Mouse (Mus musculus) limb, embryonic 14.5 days (tissue): ENCODE measurements around the gene Mrpl2. TPM values are rescaled to one million over a fixed set of nuclear protein-coding genes. Genes with fewer than 3 reads are reported as not detected.
A peak's percentile ranks its signal among the peaks of the same experiment; 100 is the strongest.

ENCODE experiments used
- ATAC-seq: fragments of 200-750 bp; cut with Nextera tagmentation; 2 replicates; pipeline ENCODE4 v1.8.0; 2017; ENCODE audit warnings: low read depth, moderate number of reproducible peaks, moderate TSS enrichment; ENCODE audit not compliant: low FRiP score
- DNase-seq: peaks from one replicate; pipeline ENCODE4 v3.0.0-alpha.2; 2015; ENCODE audit warnings: low spot score
- H3K27ac ChIP-seq: fragments of 300-500 bp; sonication (generic); replicated peaks from 2 replicates; pipeline ENCODE4 v1.5.1; 2014; ENCODE audit warnings: low read depth, mild to moderate bottlenecking, low read length, moderate library complexity, mixed read lengths
- H3K27me3 ChIP-seq: fragments of 300-500 bp; sonication (generic); 2 replicates; pipeline ENCODE4 v1.6.1; 2014; ENCODE audit warnings: low read length, mixed read lengths; ENCODE audit not compliant: control insufficient read depth, insufficient read depth
- H3K36me3 ChIP-seq: fragments of 300-500 bp; sonication (generic); 2 replicates; pipeline ENCODE4 v1.6.1; 2014; ENCODE audit warnings: mild to moderate bottlenecking, low read length, moderate library complexity, mixed read lengths; ENCODE audit not compliant: control insufficient read depth, insufficient read depth
- H3K4me1 ChIP-seq: fragments of 300-500 bp; sonication (generic); 2 replicates; pipeline ENCODE4 v1.6.1; 2014; ENCODE audit warnings: antibody characterized with exemption, low read length, mixed read lengths; ENCODE audit not compliant: control insufficient read depth, insufficient read depth
- H3K4me2 ChIP-seq: fragments of 300-500 bp; sonication (generic); replicated peaks from 2 replicates; pipeline ENCODE4 v1.6.1; 2014; ENCODE audit warnings: low read depth, mild to moderate bottlenecking, low read length, moderate library complexity; ENCODE audit not compliant: severe bottlenecking
- H3K4me3 ChIP-seq: fragments of 300-500 bp; sonication (generic); replicated peaks from 2 replicates; pipeline ENCODE4 v1.5.1; 2014; ENCODE audit warnings: low read length
- H3K9ac ChIP-seq: fragments of 300-500 bp; sonication (generic); 2 replicates; pipeline ENCODE4 v1.6.1; 2014; ENCODE audit warnings: mild to moderate bottlenecking, low read depth, low read length, moderate library complexity; ENCODE audit not compliant: severe bottlenecking
- H3K9me3 ChIP-seq: fragments of 300-500 bp; sonication (generic); 2 replicates; pipeline ENCODE4 v1.6.1; 2016; ENCODE audit warnings: low read length; ENCODE audit not compliant: control insufficient read depth
- POLR2A ChIP-seq: fragments of 200-500 bp; IDR thresholded peaks from 2 replicates; pipeline ENCODE4 v1.8.0; 2012; ENCODE audit warnings: inconsistent platforms, mild to moderate bottlenecking, moderate library complexity, borderline replicate concordance; ENCODE audit not compliant: insufficient read depth, insufficient read length; ENCODE audit errors: extremely low read depth
- WGBS: fragments of 180-500 bp; shearing (Covaris S2); extraction: QIAGEN DNeasy Blood & Tissue Kit; methylation state at CpG from one replicate; pipeline ENCODE4 v1.1.7; 2014; 5-methylcytosine and 5-hydroxymethylcytosine counted together
- polyA plus RNA-seq, 2 experiments: library from polyadenylated mRNA; depleted of rRNA in 1 of 2; stranded (reverse) in 1 of 2; unstranded in 1 of 2; fragments of >200 nt; fragmentation: Nextera tagmentation in 1 of 2; extraction: Ambion mirVana in 1 of 2; gene quantifications; 2 replicates each; pipeline versions ENCODE4 v1.2.1 to v1.2.3; 2012 to 2014

Mrpl2 gene
- polyA plus RNA-seq, 2 experiments, result 68.0 to 103 TPM

DNA sequence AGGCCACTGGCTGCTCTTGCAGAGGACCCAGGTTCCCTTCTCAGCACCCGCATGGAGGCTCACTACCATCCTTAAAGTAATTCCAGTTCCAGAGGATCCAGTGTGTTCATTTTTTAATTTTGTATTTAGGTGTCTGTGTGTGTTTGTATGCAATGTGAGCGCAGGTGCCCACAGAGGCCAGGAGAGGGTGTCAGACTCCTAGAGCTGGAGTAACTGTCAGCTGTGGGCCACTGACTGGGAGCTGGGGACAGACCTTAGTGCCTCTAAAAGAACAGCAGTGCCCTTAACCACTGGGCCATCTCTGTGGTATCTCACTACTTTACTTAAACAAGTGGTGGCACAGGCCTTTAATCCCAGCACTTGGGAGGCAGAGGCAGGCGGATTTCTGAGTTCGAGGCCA, 42.8 kb upstream of the Mrpl2 start:
- WGBS, result 93% methylated on average over 4 of the region's 4 CpGs
- no peak for TF ChIP-seq POLR2A
- Histone ChIP-seq H3K4me2 (no peak overlapping the region), H3K36me3 (no peaks in the 10 kb centered on the region), H3K27me3 (no peaks in the 10 kb centered on the region), H3K9ac (no peak overlapping the region), H3K27ac (no peak overlapping the region), H3K4me3 (no peak overlapping the region), H3K9me3 (no peaks in the 10 kb centered on the region), H3K4me1 (peaks cover 20% of the 10 kb centered on the region)
- DNase-seq, result no peak
- ATAC-seq, result no peak

DNA sequence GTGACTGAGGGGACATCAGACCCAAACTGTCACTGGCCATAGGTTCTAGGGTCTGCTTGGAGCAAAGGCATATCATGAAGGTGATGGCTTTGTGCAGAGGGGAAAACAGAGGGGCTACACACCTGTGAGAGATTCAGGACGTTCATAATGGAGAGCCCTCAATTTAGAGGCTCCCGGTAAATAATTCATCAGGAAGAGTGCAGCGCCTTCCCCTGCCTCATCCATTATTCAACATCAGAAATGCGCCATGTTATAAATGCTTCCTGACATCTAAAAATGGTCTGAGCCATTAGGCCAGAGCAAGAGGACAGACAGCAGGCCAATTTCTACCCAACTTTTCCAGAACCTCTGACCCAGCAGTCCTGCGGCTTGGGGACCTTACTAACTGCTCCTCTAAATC, 40.9 kb upstream of the Mrpl2 start:
- no peak for TF ChIP-seq POLR2A
- Histone ChIP-seq H3K36me3 (no peaks in the 10 kb centered on the region), H3K4me2 (no peak overlapping the region), H3K27ac (no peak overlapping the region), H3K9ac (no peak overlapping the region), H3K27me3 (no peaks in the 10 kb centered on the region), H3K9me3 (no peaks in the 10 kb centered on the region), H3K4me3 (no peak overlapping the region), H3K4me1 (peaks cover 24% of the 10 kb centered on the region)
- DNase-seq (no peak), ATAC-seq (no peak)
- WGBS, result 78% methylated on average over 5 of the region's 5 CpGs

DNA sequence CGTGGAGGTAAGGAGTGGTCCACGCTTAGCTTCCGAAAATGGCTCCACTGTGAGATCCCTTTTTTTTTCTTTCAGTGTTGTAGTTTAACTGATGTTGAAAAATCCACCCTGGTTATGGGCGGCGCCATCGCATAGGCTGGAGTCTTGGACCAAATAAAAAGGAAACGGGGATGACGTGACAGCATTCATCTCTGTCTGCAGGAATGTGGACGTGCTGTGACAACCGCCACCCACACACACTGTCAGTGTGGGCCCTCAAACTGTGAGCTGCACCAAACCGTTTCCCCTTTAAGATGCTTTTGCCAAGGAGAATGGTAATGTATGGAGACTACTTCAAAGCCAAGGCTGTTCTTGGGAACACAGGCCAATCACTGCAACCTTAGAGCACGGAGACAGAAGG, 40.0 kb upstream of the Mrpl2 start:
- H3K27ac ChIP-seq, result no peak overlapping the region
- no peak overlapping the region for H3K4me2 ChIP-seq
- H3K9me3 ChIP-seq, result no peaks in the 10 kb centered on the region
- no peaks in the 10 kb centered on the region for H3K27me3 ChIP-seq
- TF ChIP-seq POLR2A, result no peak
- no peaks in the 10 kb centered on the region; the same call in 1 of the 2 replicates for H3K36me3 ChIP-seq
- DNase-seq (no peak), ATAC-seq (no peak)
- peaks cover 26% of the 10 kb centered on the region for H3K4me1 ChIP-seq
- H3K4me3 ChIP-seq, result no peak overlapping the region
- WGBS, result 77% methylated on average over 12 of the region's 12 CpGs
- no peak overlapping the region for H3K9ac ChIP-seq

DNA sequence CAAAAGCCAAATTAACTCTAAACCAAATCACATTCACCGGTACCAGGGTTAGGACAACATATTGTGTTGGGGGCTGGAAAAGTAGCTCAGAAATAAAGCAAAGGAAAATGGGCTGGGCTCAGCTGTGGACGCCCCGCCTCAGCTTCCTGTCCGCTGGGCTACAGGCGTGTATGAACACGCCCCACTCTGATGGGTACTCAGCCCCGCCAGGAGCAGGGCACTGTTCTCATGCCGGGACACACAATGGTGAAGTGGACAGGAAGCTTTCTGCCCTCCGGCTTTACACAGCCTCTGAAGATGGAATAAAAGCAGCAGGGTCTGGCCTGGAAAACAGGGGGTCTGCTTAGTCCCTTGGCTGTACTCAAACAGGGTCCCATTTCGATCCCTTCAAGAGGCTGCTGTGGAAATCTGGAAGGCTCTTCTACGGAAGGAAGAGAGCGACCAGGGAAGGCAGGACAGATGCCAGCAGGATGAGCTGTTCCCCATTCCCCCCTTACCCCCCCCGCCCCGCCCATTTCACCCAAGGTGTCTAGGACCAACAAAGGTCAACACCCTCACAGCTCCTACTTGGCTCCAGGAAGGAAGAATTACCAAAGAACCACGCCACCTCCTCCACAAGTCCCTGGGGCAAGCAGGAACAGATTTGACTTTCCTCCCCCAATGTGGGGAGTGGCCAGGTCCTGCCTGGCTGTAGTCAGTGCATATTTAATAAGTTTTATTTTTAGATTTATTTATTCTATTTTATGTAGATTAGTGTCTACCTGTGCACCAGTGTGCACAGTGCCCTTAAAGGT, 36.1 kb upstream of the Mrpl2 start:
- Histone ChIP-seq H3K27ac (0 out of 2 replicates have a peak overlapping the region, but pooled peaks have one; percentile 1), H3K4me3 (no peak overlapping the region), H3K4me2 (0 out of 2 replicates have a peak overlapping the region, but pooled peaks have one; percentile 21), H3K9ac (no peak overlapping the region), H3K9me3 (no peaks in the 10 kb centered on the region), H3K36me3 (no peaks in the 10 kb centered on the region; the same call in 1 of the 2 replicates), H3K27me3 (no peaks in the 10 kb centered on the region), H3K4me1 (peaks cover 42% of the 10 kb centered on the region)
- 54% methylated on average over 15 of the region's 15 CpGs for WGBS
- no peak for ATAC-seq
- no peak for TF ChIP-seq POLR2A
- DNase-seq, result no peak

DNA sequence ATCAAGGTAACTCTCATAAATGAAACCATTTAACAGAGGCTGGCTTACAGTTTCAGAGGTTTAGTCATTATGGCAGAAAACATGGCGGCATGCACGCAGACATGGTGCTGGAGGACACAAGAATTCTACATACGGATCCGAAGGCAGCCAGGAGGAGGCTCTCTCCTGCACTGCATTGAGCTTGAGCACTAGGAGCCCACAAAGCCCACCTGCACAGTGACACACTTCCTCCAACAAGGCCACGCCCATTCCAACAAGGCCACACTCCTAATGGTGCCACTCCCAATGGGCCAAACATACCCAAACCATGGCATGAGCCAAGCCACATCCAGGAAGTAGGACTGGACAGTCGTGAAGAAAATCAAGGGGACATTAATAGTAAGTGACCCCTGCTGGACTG, 34.7 kb upstream of the Mrpl2 start:
- Histone ChIP-seq H3K9me3 (no peaks in the 10 kb centered on the region), H3K27ac (no peak overlapping the region), H3K9ac (no peak overlapping the region), H3K27me3 (no peaks in the 10 kb centered on the region), H3K4me1 (peaks cover 48% of the 10 kb centered on the region), H3K36me3 (no peaks in the 10 kb centered on the region; the same call in 1 of the 2 replicates), H3K4me3 (no peak overlapping the region), H3K4me2 (no peak overlapping the region)
- 96% methylated on average over 6 of the region's 6 CpGs for WGBS
- no peak for ATAC-seq
- no peak for TF ChIP-seq POLR2A
- DNase-seq, result no peak
